Mouse (Mus musculus) kidney, adult 2 months (tissue): ENCODE results near the gene Usf2.

Experiments
- CTCF ChIP-seq: fragments of 200-500 bp; conservative IDR thresholded peaks from 2 replicates; pipeline ENCODE4 v1.5.1; 2011; ENCODE audit warnings: low read depth, mild to moderate bottlenecking, control low read depth, low read length, moderate library complexity, mixed read lengths; ENCODE audit not compliant: insufficient read depth, insufficient read length
- POLR2A ChIP-seq: fragments of 200-500 bp; IDR thresholded peaks from one replicate; pipeline ENCODE4 v1.6.1; 2011; ENCODE audit warnings: low read depth, low read length, control low read depth

GRCm38 (mm10) chr7:30955584-30956356, 833 bp downstream of the Usf2 start:
- TF ChIP-seq CTCF = peak; percentile 67
- TF ChIP-seq POLR2A = peak; percentile 42
